Mouse (Mus musculus) olfactory bulb, adult 2 months (tissue): ENCODE results near the gene Zbtb22. TPM values are rescaled to one million over a fixed set of nuclear protein-coding genes. Genes with fewer than 3 reads are reported as not detected.

Source experiments
- H3K27ac ChIP-seq: fragments of 200-500 bp; 2 replicates; pipeline ENCODE4 v1.5.1; 2012; ENCODE audit warnings: low read depth, low read length; ENCODE audit not compliant: insufficient read depth
- H3K4me1 ChIP-seq: fragments of 200-500 bp; 2 replicates; pipeline ENCODE4 v1.6.1; 2012; ENCODE audit warnings: low read length; ENCODE audit not compliant: control insufficient read depth, insufficient read depth
- H3K4me3 ChIP-seq: fragments of 200-500 bp; 2 replicates; pipeline ENCODE4 v1.5.1; 2012; ENCODE audit warnings: mild to moderate bottlenecking, low read depth, low read length, moderate library complexity; ENCODE audit not compliant: insufficient read depth
- CTCF ChIP-seq: fragments of 200-500 bp; IDR thresholded peaks from 2 replicates; pipeline ENCODE4 v1.5.1; 2012; ENCODE audit warnings: low read depth, mild to moderate bottlenecking, low read length, moderate library complexity; ENCODE audit not compliant: insufficient read depth
- POLR2A ChIP-seq: fragments of 200-500 bp; IDR thresholded peaks from 2 replicates; pipeline ENCODE4 v1.6.1; 2012; ENCODE audit warnings: mild to moderate bottlenecking, low read depth, low read length, moderate library complexity; ENCODE audit not compliant: insufficient read depth
- WGBS: fragments of 180-500 bp; shearing (Covaris S2); methylation state at CpG from one replicate; pipeline ENCODE4 v1.1.7; 2018; 5-methylcytosine and 5-hydroxymethylcytosine counted together
- polyA plus RNA-seq: library from polyadenylated mRNA; stranded (reverse); fragments of >200 nt; gene quantifications from 2 replicates; pipeline ENCODE4 v1.2.4, GENCODE M21; 2012; ENCODE audit warnings: low replicate concordance; ENCODE audit not compliant: missing spikeins, insufficient read depth, insufficient read length

The Zbtb22 gene
- polyA plus RNA-seq, 1 experiment = not detected

DNA sequence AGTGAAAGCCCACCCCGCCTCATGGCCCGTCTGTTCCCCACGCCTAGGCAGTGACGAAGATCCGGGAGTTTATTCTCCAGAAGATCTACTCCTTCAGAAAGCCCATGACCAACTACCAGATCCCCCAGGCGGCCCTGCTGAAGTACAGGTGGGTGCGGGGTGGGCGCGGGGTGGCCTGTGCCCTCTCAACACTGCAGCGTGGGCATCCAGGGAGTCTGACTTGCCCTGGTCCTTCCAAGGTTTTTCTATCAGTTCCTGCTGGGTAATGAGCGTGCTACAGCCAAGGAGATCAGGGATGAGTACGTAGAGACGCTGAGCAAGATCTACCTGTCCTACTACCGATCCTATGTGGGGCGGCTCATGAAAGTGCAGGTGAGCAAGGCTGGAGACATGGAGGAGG is 44.2 kb downstream of the Zbtb22 start:
- Histone ChIP-seq H3K27ac (no peak overlapping the region), H3K4me3 (no peak overlapping the region), H3K4me1 (peaks cover 4% of the 10 kb centered on the region)
- 93% methylated on average over 15 of the region's 15 CpGs for WGBS
- TF ChIP-seq POLR2A = no peak
- no peak for TF ChIP-seq CTCF

DNA sequence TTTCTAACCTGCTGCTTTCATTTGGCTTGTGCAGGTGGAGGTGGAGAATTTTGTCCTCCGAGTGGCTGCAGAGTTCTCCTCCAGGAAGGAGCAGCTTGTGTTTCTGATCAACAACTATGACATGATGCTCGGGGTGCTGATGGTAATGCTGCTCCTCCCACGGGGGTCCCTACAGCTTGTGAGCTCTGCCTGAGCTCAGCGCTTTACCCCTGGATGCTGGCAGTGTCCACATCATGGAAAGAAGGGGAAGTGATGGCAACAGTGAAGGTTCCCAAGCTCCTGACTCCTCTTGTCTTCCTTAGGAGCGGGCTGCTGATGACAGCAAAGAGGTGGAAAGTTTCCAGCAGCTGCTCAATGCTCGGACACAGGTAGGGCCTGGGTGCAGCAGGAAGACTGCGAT is 47.2 kb downstream of the Zbtb22 start:
- Histone ChIP-seq H3K27ac (no peak overlapping the region), H3K4me3 (no peak overlapping the region), H3K4me1 (peaks cover under 1% of the 10 kb centered on the region; the same call in 1 of the 2 replicates)
- 96% methylated on average over 7 of the region's 7 CpGs for WGBS
- TF ChIP-seq CTCF (no peak), POLR2A (no peak)

DNA sequence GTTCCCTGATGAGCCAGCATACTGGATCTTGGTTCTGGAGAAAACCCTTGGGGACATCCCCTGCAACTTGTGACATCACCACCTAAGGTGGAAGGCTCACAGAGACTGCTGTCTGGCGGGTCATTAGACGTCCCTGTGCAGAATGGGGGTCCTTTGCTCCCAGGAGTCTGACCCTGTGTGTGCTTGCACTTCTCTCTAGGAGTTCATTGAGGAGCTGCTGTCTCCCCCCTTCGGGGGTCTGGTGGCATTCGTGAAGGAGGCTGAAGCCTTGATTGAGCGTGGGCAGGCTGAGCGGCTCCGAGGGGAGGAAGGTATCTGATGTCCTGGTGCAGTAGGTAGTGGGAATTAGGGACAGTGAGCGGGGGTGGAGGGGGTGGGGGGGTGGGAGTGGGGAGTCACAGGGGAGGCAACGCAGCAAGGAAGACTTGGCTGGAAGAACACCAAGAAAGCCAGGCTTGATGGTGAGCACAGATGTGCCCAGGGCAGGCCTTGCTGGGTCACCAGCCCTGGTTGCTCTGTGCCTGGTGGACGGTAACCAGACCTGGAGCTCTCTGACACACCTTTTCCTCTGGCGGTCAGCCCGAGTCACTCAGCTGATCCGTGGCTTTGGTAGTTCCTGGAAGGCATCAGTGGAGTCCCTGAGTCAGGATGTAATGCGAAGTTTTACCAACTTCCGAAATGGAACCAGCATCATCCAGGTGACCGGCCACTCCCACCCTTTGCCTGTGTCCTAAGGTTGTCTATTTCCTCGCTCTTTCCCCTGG is 49.6 kb downstream of the Zbtb22 start:
- Histone ChIP-seq H3K4me3 (no peak overlapping the region), H3K27ac (no peak overlapping the region), H3K4me1 (no peaks in the 10 kb centered on the region)
- 87% methylated on average over 17 of the region's 17 CpGs for WGBS
- TF ChIP-seq CTCF = no peak
- no peak for TF ChIP-seq POLR2A

DNA sequence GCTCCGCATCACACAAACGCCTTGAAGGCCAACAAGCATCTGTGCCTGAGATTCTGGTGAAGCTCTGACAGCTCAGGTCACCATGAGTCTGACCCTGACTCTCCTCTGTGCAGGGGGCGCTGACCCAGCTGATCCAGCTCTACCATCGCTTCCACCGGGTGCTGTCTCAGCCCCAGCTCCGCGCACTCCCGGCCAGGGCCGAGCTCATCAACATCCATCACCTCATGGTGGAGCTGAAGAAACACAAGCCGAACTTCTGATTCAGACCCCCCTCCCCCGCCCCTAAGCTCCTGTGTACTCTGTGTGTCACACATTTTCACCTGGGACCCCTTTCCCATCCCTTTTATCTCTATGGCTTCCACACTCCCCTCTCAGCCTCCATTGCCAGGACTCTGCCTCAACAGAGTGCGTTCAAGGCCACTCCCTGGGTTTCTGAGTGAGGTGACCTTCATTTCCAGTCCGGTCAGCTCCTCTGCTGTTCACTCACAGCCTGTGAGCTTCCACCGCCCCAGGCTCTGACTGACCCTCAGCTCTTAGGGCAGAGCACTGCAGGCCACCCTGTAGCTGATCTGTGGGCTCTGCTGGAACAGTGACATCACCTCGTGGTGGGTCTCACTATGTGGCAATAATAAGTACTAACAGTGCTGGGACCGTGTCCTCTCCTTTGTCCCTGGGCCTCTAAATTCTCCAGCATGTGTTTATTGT is 50.3 kb downstream of the Zbtb22 start:
- TF ChIP-seq CTCF = no peak
- TF ChIP-seq POLR2A = no peak
- H3K4me3 ChIP-seq = no peak overlapping the region
- 90% methylated on average over 16 of the region's 16 CpGs for WGBS

DNA sequence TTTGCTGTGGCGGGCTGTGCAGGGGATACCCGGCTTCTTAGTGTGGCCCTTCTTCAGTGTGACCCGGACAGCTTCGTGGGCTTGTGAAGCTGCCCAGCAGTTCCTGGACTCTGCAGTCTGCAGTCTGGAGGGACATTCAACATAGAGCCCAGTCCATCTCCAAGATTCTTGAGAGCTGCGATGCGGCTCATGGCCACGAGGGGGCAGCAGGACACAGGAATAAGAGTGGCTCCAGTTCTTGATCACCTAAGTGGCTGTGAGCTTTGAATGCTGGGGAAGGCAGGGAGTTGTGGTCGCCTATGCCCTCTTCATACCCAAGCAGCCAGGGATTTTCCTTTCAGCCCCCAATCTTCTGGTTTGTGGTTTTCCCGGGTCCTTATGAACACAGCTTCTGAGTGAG is 52.8 kb downstream of the Zbtb22 start:
- Histone ChIP-seq H3K4me1 (no peaks in the 10 kb centered on the region), H3K4me3 (no peak overlapping the region), H3K27ac (no peak overlapping the region)
- 4% methylated on average over 9 of the region's 9 CpGs for WGBS
- TF ChIP-seq POLR2A = no peak
- peak; percentile 72 for TF ChIP-seq CTCF

More for the DNA sequence above, 50.3 kb downstream of the Zbtb22 start:
- no peak overlapping the region for H3K27ac ChIP-seq
- no peaks in the 10 kb centered on the region for H3K4me1 ChIP-seq

Other genes with a start within 250 kb of the Zbtb22 start
- gene Hnrnpm, start 229.0 kb upstream of the Zbtb22 start, polyA plus RNA-seq = 317 TPM in 1 of 2 replicates, not detected in the other
- gene March2, start 197.2 kb upstream of the Zbtb22 start, polyA plus RNA-seq = not detected in 2 replicates
- gene Rab11b, start 155.4 kb upstream of the Zbtb22 start, polyA plus RNA-seq = 744 TPM in 1 of 2 replicates, not detected in the other
- not detected in 2 replicates for gene Angptl4, start 134.1 kb upstream of the Zbtb22 start, polyA plus RNA-seq
- not detected in 2 replicates for gene Kank3, start 105.4 kb upstream of the Zbtb22 start, polyA plus RNA-seq
- gene Rps28, start 91.3 kb upstream of the Zbtb22 start, polyA plus RNA-seq = not detected in 2 replicates
- gene Ndufa7, start 91.3 kb upstream of the Zbtb22 start, polyA plus RNA-seq = 751 TPM in 1 of 2 replicates, not detected in the other
- gene Cd320, start 72.8 kb upstream of the Zbtb22 start, polyA plus RNA-seq = not detected in 2 replicates
- not detected in 2 replicates for gene Gm7029, start 42.1 kb upstream of the Zbtb22 start, polyA plus RNA-seq
- gene Kifc1, start 25.2 kb upstream of the Zbtb22 start, polyA plus RNA-seq = not detected in 2 replicates
- not detected in 2 replicates for gene Platr17, start 10.8 kb upstream of the Zbtb22 start, polyA plus RNA-seq
- not detected in 2 replicates for gene Daxx, start 6.5 kb upstream of the Zbtb22 start, polyA plus RNA-seq
- 118 TPM in 1 of 2 replicates, not detected in the other for gene Tapbp, start within 50 bp of the Zbtb22 start, polyA plus RNA-seq
- 671 TPM in 1 of 2 replicates, not detected in the other for gene Rgl2, start 13.6 kb downstream of the Zbtb22 start, polyA plus RNA-seq
- not detected in 2 replicates for gene Pfdn6, start 24.4 kb downstream of the Zbtb22 start, polyA plus RNA-seq
- not detected in 2 replicates for gene Wdr46, start 24.8 kb downstream of the Zbtb22 start, polyA plus RNA-seq
- not detected in 2 replicates for gene B3galt4, start 35.6 kb downstream of the Zbtb22 start, polyA plus RNA-seq
- not detected in 2 replicates for gene Vps52, start 39.9 kb downstream of the Zbtb22 start, polyA plus RNA-seq
- gene Rps18, start 40.1 kb downstream of the Zbtb22 start, polyA plus RNA-seq = 1,298 TPM in 1 of 2 replicates, not detected in the other
- gene H2-K1, start 84.4 kb downstream of the Zbtb22 start, polyA plus RNA-seq = not detected in 2 replicates
- gene Ring1, start 108.8 kb downstream of the Zbtb22 start, polyA plus RNA-seq = not detected in 2 replicates
- not detected in 2 replicates for gene H2-Ke6, start 112.2 kb downstream of the Zbtb22 start, polyA plus RNA-seq
- gene Slc39a7, start 115.8 kb downstream of the Zbtb22 start, polyA plus RNA-seq = not detected in 2 replicates
- gene Rxrb, start 115.9 kb downstream of the Zbtb22 start, polyA plus RNA-seq = not detected in 2 replicates
- not detected in 2 replicates for gene Col11a2, start 123.5 kb downstream of the Zbtb22 start, polyA plus RNA-seq
- not detected in 2 replicates for gene H2-Oa, start 176.4 kb downstream of the Zbtb22 start, polyA plus RNA-seq
- gene H2-DMa, start 203.6 kb downstream of the Zbtb22 start, polyA plus RNA-seq = not detected in 2 replicates
- gene Brd2, start 206.7 kb downstream of the Zbtb22 start, polyA plus RNA-seq = 233 TPM in 1 of 2 replicates, not detected in the other
- gene H2-DMb2, start 227.4 kb downstream of the Zbtb22 start, polyA plus RNA-seq = not detected in 2 replicates
- gene H2-DMb1, start 237.2 kb downstream of the Zbtb22 start, polyA plus RNA-seq = not detected in 2 replicates